Mouse (Mus musculus) layer of hippocampus, postnatal 36 days (tissue): ENCODE data around the gene Slfn14. TPM values are rescaled to one million over a fixed set of nuclear protein-coding genes. Genes with fewer than 3 reads are reported as not detected.
"Not testable (repeated sequence)": the region's sequence is repeated elsewhere in the genome, so short reads cannot be mapped to it uniquely, and the experiment has no call there.

Source experiments
- DNase-seq, 2 experiments: peaks; one replicate each; pipeline ENCODE4 v3.0.0; 2022
- total RNA-seq, 2 experiments: library from RNA; stranded (reverse); gene quantifications; 2 replicates each; pipeline ENCODE4 v1.2.3; 2021

Slfn14 gene
- total RNA-seq: not detected

DNA sequence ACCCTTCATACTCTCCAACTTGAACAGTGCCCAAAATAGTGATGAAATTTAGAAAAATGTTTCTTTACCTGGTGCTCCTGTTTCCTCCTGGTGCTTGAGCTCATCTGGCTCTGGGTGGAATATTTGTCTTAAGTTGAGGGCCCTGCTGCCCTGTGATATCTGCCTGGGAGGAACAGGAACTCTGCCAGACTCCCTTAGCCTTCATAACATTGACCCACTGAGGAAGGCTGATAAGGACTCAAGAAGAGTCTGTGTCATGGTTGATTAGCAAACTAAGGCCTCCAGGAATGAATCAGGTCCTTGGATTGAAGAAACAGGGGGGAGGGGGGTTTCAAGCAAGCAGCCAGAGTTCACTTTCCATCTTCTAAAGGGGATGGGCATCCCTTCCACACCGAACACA, at the start of gene Slfn14:
Gene Slfn14 (minus strand): TSS at position 161 of the 400 bp plus-strand sequence.
- DNase-seq: no peak

- peak; percentile 7 to 24 for DNase-seq
These were observed 49.3 kb upstream of the Slfn14 start for GRCm38 (mm10) chr11:83335826-83336225.

- peak in 1 of 2 experiments; percentile 29 for DNase-seq
These were observed 40.9 kb upstream of the Slfn14 start for GRCm38 (mm10) chr11:83327427-83327826.

- DNase-seq: not testable (repeated sequence)
These were observed 40.2 kb upstream of the Slfn14 start for GRCm38 (mm10) chr11:83326692-83327091.

GRCm38 (mm10) chr11:83319048-83319447, 32.5 kb upstream of the Slfn14 start:
- no peak for DNase-seq

GRCm38 (mm10) chr11:83312471-83312870, 25.9 kb upstream of the Slfn14 start:
- peak; percentile 48 to 49 for DNase-seq

DNA sequence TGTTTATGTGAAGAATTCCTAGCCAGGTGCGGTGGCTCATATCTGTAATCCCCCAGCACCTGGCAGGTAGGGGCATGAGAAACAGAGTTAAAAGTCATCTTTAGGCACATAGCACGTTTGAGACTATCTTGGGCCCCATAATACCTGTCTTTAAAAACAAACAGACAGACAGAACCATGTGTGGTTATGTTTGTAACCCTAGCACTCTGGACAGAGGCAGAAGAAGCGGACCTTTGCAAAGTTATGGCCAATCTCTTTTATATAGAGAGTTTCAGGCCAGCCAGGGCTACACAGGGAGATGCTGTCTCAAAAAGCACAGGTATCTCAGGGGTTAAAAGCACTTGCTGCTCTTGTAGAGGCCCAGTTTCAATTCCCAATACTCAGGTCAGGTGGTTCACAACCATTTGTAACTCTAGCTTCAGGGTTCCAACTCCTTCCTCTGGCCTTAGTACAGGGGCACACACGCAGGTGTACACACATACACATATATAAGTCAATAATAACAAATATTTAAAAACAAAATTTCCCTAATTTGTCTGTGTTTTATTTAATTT, 20.3 kb upstream of the Slfn14 start:
- no peak for DNase-seq

GRCm38 (mm10) chr11:83304485-83304884, 18.0 kb upstream of the Slfn14 start:
- no peak for DNase-seq

DNA sequence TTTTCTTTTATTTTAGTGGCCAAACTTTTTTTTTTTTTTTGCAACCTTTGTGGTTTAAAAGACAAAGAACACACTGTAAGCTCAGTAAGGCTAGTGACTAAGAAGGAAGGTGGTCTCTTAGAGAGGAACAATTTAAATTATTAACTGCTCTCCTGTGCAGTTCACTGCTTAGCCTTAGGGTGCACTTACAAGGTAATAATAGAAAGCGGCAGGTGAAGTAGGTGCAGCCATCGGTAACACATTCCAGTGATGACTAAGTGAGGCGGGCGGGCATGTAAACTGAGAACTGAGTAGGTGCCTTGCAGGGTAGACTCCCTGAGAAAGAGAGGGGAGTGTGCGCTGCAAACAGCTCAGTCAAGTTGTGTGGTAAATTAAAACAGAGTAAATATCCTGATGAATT, 17.2 kb upstream of the Slfn14 start:
- DNase-seq: no peak

DNA sequence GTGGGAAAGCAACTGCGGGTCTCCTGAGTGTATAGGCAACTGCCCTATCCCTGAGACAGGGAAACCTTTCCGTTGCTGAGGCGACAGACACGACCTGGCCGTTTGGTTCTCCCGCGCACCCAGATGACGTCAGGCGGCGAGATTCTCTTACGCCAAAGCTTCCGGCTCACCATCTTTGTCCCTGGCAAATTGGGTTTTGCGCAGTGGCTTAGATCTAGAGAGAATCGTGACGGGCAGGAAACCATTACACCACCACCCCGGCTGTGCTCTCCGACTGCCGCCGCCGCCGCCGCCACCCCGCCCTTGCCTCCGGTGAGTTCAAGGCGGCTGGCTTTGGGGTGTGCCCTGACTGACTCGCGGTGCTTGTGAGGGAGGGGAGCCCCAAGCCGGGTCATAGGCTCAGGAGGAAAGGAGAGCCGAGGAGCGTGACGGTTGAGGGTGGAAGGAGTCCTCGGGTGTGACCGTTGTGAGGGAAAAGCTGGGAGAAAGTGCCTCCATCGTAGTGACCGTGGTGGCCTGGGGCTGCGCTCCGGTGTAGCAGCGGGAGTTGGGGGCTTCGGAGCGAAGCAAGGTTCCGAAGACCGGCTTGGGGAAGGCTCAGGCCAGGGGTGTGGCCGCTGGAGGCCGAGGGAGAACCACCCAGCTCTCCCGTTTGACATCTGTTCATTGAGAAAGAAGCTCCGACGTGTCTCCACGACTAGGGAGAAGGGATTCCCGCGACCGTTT, 16.2 kb upstream of the Slfn14 start, which contains the start of gene Pex12:
Gene Pex12 (minus strand): TSS at position 61 of the 726 bp plus-strand sequence.
- DNase-seq: peak; percentile 92 to 93

GRCm38 (mm10) chr11:83302124-83302523, 15.6 kb upstream of the Slfn14 start:
- no peak for DNase-seq

DNA sequence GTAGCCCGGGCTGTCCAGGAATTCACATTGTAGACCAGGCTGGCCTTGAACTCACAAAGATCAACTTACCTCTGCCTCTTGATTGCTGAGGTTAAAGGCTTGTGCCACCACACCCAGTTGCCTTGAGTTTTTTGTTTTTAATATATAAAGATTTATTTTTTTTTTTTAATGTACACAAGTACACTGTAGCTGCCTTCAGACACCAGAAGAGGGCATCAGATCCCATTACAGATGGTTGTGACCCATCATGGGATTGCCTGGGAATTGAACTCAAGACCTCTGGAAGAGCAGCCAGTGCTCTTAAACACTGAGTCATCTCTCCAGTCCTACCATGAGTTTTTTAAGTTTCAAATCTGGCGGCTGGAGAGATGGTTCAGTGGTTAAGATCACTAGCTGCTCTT, 14.9 kb upstream of the Slfn14 start:
- DNase-seq: no peak

DNA sequence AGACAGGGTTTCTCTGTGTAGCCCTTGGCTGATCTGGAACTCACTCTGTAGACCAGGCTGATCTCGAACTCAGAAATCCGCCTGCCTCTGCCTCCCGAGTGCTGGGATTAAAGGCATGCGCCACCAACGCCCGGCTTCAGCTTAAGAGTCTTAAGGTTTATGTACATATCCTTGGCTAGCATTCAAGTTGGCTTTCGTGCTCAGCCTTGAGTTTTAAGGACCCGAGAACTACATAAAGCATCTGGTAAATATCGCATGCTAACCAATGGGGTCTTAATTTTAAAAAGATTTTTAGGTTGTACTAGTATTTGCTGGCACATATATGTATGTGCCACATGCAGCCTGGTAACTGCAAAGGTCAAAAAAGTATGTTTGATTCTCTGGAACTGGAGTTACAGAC, 13.2 kb upstream of the Slfn14 start:
- no peak for DNase-seq

- DNase-seq: peak; percentile 93 to 94
These were observed 12.0 kb upstream of the Slfn14 start, which contains the start of gene Ap2b1 for GRCm38 (mm10) chr11:83298225-83299195. Gene Ap2b1, plus strand, starts transcription at chr11:83299024.

DNA sequence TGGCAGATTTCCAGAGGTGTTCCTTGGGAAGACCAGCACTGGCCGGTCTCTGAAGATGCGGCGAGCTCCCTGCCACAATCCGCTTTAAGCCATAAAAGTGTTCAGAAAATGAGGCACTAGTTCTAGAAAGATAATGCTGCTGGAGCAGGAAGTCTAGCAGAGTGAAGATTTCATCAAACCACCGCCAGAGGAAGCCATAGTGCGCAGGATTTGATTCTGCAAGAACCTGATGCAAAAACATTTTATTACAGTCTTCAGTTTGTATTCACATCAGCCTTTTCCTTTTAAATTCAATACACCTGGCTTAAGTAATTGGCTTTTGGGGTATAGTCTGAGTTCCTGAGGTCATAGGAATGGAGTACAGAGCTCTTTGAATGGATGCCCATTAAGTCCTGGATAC, 11.3 kb upstream of the Slfn14 start:
- no peak for DNase-seq

- DNase-seq: no peak
These were observed 7.6 kb upstream of the Slfn14 start for GRCm38 (mm10) chr11:83294133-83294532.

GRCm38 (mm10) chr11:83293182-83293581, 6.7 kb upstream of the Slfn14 start:
- DNase-seq: no peak

DNA sequence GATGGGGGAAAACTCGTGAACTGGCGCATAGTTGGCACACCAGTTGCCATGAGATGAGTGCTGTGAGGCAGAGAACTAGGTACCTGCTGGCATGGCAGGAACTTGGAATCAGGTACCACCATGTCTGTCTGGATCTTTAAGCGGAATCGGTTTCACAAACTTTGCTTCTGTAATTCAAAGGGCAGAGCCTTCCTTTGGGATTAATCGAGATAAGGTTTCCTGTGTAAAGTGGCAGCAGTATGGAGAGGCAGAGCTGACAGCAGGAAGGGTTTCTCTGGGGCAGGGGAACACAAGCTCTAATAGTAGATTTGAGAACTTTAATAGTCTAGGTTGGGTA, 5.7 kb upstream of the Slfn14 start:
- DNase-seq: no peak

- DNase-seq: peak; percentile 93 to 94
These were observed 5.1 kb upstream of the Slfn14 start for GRCm38 (mm10) chr11:83291375-83292250.

- DNase-seq: no peak
These were observed 3.1 kb upstream of the Slfn14 start for GRCm38 (mm10) chr11:83289633-83290032.

DNA sequence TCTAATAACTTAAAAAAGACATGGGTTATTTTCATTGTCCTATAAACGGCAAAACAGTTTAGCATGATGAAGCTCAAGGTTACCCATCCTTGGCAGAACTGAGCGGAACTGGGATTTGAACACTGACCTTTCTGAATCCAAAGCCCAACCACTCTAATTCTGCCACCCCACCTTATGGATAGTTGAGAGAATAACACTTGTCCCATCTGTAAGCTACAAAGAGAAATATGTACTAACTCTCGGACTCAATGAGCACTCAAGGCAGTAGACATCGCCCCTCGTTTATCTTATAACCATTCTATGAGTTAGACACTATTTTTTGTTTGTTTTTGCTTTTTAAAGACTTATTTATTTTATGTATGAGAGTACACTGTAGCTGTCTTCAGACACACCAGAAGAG, 2.5 kb upstream of the Slfn14 start:
- DNase-seq: no peak

- DNase-seq: no peak
These were observed 899 bp downstream of the Slfn14 start for GRCm38 (mm10) chr11:83285627-83286026.
